Mouse (Mus musculus) hindbrain, embryonic 13.5 days (tissue): Measurements from ENCODE around the gene Cyb5rl. TPM values are rescaled to one million over a fixed set of nuclear protein-coding genes. Genes with fewer than 3 reads are reported as not detected.

Source experiments
- ATAC-seq: fragments of 200-750 bp; cut with Nextera tagmentation; 2 replicates; pipeline ENCODE4 v1.8.0; 2017; ENCODE audit warnings: moderate TSS enrichment; ENCODE audit not compliant: low FRiP score
- H3K27ac ChIP-seq: fragments of 300-500 bp; sonication (generic); 2 replicates; pipeline ENCODE4 v1.5.1; 2015; ENCODE audit warnings: inconsistent platforms, mild to moderate bottlenecking, moderate library complexity
- H3K27me3 ChIP-seq: fragments of 300-500 bp; sonication (generic); 2 replicates; pipeline ENCODE4 v1.6.1; 2015; ENCODE audit warnings: mild to moderate bottlenecking, inconsistent platforms
- H3K36me3 ChIP-seq: fragments of 300-500 bp; sonication (generic); 2 replicates; pipeline ENCODE4 v1.6.1; 2015; ENCODE audit warnings: mild to moderate bottlenecking, inconsistent platforms
- H3K4me1 ChIP-seq: fragments of 300-500 bp; sonication (generic); replicated peaks from 2 replicates; pipeline ENCODE4 v1.6.1; 2015; ENCODE audit warnings: inconsistent platforms
- H3K4me2 ChIP-seq: fragments of 300-500 bp; sonication (generic); 2 replicates; pipeline ENCODE4 v1.6.1; 2015; ENCODE audit warnings: inconsistent platforms, mild to moderate bottlenecking, moderate library complexity
- H3K4me3 ChIP-seq: fragments of 300-500 bp; sonication (generic); 2 replicates; pipeline ENCODE4 v1.5.1; 2015; ENCODE audit warnings: mild to moderate bottlenecking, inconsistent platforms
- H3K9ac ChIP-seq: fragments of 300-500 bp; sonication (generic); 2 replicates; pipeline ENCODE4 v1.6.1; 2015; ENCODE audit warnings: mild to moderate bottlenecking, inconsistent platforms
- H3K9me3 ChIP-seq: fragments of 300-500 bp; sonication (generic); 2 replicates; pipeline ENCODE4 v1.6.1; 2016; ENCODE audit warnings: inconsistent platforms
- WGBS: fragments of 180-500 bp; shearing (Covaris S2); methylation state at CpG from one replicate; pipeline ENCODE4 v1.1.7; 2015; 5-methylcytosine and 5-hydroxymethylcytosine counted together
- polyA plus RNA-seq: library from polyadenylated mRNA; unstranded; fragments of >200 nt; fragmentation: Nextera tagmentation; extraction: Ambion mirVana; gene quantifications from 2 replicates; pipeline ENCODE4 v1.2.1, GENCODE M21; 2015

Gene Cyb5rl
- polyA plus RNA-seq, 1 experiment from 2014 or later = 4.7 TPM

- Histone ChIP-seq H3K4me2 (no peak overlapping the region), H3K9me3 (no peaks in the 10 kb centered on the region), H3K27ac (0 out of 2 replicates have a peak overlapping the region, but pooled peaks have one; percentile 46), H3K4me1 (peaks cover 11% of the 10 kb centered on the region), H3K4me3 (no peak overlapping the region), H3K27me3 (peaks cover 2% of the 10 kb centered on the region; the same call in 1 of the 2 replicates), H3K9ac (no peak overlapping the region), H3K36me3 (no peaks in the 10 kb centered on the region)
- WGBS = 95% methylated on average over 6 of the region's 6 CpGs
- no peak for ATAC-seq
Observed at GRCm38 (mm10) chr4:107120676-107121075, 53.9 kb downstream of the Cyb5rl start.

DNA sequence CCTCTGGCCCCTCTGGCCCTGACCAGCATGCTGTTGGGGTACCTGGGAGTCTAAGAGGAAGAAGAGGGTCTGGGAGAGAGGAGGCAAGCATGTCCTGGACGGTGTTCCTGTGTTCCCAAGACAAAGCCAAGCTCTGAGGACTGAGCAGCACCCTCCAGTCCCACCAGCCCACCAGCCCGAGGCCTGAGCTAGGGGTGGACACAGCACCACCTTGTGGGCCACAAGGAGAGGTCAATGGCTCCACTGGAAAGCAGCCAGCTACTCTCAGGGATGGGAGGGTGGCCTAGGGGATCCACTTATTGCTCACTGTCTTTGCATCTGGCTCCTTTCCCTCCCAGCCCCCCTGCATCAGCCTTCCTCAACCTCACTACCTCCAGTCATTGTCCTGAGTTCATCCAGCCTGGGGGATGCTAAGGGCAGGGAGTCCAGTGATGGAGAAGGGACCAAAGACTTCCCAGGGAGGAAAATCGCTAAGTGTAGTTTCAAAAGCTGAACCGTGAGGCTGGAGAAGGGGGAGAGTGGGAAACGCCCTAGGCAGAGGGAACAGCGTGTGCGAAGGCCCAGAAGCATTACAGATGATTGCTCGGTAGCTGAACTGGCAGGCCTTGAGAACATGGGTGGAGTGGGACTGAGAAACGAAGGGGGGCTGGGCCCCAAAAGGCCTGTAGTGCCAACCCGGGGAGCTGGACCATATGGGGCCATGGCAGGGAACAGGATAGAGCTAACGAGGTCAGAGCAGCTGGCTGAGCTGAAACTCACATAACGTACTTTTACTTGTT is 54.6 kb downstream of the Cyb5rl start:
- no peaks in the 10 kb centered on the region for H3K9me3 ChIP-seq
- peak; percentile 81 for ATAC-seq
- H3K4me3 ChIP-seq = no peak overlapping the region
- peaks cover 9% of the 10 kb centered on the region; the same call in 1 of the 2 replicates for H3K27me3 ChIP-seq
- H3K4me2 ChIP-seq = no peak overlapping the region
- H3K27ac ChIP-seq = 0 out of 2 replicates have a peak overlapping the region, but pooled peaks have one; percentile 46
- WGBS = 41% methylated on average over 12 of the region's 12 CpGs
- peaks cover 13% of the 10 kb centered on the region for H3K4me1 ChIP-seq
- no peaks in the 10 kb centered on the region for H3K36me3 ChIP-seq
- peak overlapping the region; percentile 49; the same call in 1 of the 2 replicates for H3K9ac ChIP-seq

DNA sequence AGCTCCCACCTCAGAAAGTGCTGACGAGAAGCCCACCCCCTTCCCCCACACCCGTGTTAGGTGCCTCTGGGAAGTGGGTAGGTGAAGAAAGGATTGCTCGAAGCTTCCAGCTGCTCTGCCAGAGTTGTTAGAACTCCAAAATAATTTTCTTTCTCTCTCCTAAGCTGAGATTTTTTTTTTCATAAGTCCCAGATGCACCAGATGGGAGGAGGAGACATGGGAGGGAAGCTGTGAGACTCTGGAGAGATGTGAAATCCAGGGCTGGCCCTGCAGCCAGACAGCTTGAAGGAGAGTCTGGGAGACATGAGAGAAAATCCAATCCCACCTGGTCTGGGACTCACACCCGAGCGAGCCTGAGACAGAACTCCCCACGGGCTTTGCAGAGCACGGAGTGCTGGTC is 57.6 kb downstream of the Cyb5rl start:
- Histone ChIP-seq H3K9ac (no peak overlapping the region), H3K4me3 (no peak overlapping the region), H3K27ac (no peak overlapping the region), H3K4me1 (peaks cover 37% of the 10 kb centered on the region), H3K36me3 (no peaks in the 10 kb centered on the region), H3K4me2 (no peak overlapping the region), H3K27me3 (peaks cover 9% of the 10 kb centered on the region; the same call in 1 of the 2 replicates), H3K9me3 (no peaks in the 10 kb centered on the region)
- ATAC-seq = no peak
- WGBS = 74% methylated on average over 7 of the region's 7 CpGs

DNA sequence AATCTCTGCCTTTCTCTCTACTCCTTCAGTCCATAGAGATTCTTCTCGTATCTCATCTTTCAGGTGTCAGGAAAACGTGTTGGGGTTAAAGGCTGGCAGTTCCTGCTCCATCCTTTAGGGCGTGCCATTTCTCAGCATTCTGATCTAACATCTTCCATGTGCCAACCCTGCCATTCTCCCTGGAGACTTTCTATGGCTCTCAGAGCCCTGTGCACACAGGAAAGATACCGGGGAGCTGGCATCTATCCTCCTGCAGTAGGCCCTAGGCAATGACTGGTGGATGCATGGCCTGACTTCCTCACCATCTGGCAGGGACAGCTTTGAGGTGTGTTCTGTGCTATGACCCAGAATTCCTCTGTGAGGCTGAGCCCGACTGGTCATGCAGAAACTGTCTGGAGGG is 58.3 kb downstream of the Cyb5rl start:
- no peak overlapping the region for H3K27ac ChIP-seq
- no peaks in the 10 kb centered on the region for H3K9me3 ChIP-seq
- no peak for ATAC-seq
- H3K9ac ChIP-seq = no peak overlapping the region
- H3K4me1 ChIP-seq = peaks cover 42% of the 10 kb centered on the region
- peaks cover 9% of the 10 kb centered on the region; the same call in 1 of the 2 replicates for H3K27me3 ChIP-seq
- H3K4me3 ChIP-seq = no peak overlapping the region
- no peak overlapping the region for H3K4me2 ChIP-seq
- 60% methylated on average over 5 of the region's 5 CpGs for WGBS
- H3K36me3 ChIP-seq = no peaks in the 10 kb centered on the region

GRCm38 (mm10) chr4:107126389-107126788 is 59.6 kb downstream of the Cyb5rl start:
- H3K4me1 ChIP-seq = peaks cover 46% of the 10 kb centered on the region
- no peak overlapping the region for H3K4me3 ChIP-seq
- H3K9me3 ChIP-seq = no peaks in the 10 kb centered on the region
- 36% methylated on average over 10 of the region's 10 CpGs for WGBS
- no peak overlapping the region for H3K27ac ChIP-seq
- ATAC-seq = no peak
- H3K27me3 ChIP-seq = peaks cover 9% of the 10 kb centered on the region; the same call in 1 of the 2 replicates
- 0 out of 2 replicates have a peak overlapping the region, but pooled peaks have one; percentile 8 for H3K9ac ChIP-seq
- H3K4me2 ChIP-seq = no peak overlapping the region
- H3K36me3 ChIP-seq = no peaks in the 10 kb centered on the region

DNA sequence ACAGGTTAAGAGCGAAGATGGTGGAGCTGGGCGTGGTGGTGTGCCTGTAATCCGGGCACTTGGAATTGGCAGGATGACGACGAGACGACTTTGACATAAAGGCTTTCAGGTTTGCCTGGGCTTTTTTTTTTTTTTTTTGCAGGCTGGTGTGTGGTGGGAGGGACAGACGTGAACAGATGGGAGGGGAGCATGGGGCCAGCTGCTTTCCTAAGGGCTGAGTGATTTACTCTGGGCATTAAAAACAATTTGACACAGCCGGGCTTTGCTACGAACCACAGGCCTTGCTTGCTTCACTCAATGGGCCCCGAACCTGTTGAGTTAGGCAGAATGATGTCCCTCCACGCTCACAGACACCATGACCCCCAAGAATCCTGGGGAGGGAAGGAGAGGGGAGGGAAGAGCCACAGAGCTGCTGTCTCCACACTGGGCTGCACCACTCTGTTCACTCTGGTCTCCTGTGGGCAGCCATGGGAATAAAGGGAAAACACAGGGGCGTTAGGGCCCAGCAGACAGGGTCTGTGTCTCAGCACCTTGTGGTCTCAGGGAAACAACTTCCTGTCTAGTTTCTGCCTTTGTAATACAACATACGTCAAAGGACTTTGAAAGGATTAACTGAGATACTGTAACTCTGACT is 60.2 kb downstream of the Cyb5rl start:
- ATAC-seq = 0 out of 2 replicates have a peak, but pooled peaks have one; percentile 26
- Histone ChIP-seq H3K4me2 (no peak overlapping the region), H3K4me1 (peaks cover 41% of the 10 kb centered on the region), H3K27ac (no peak overlapping the region), H3K4me3 (no peak overlapping the region), H3K9me3 (no peaks in the 10 kb centered on the region), H3K36me3 (no peaks in the 10 kb centered on the region), H3K27me3 (peaks cover 9% of the 10 kb centered on the region; the same call in 1 of the 2 replicates), H3K9ac (no peak overlapping the region)
- 33% methylated on average over 13 of the region's 13 CpGs for WGBS

DNA sequence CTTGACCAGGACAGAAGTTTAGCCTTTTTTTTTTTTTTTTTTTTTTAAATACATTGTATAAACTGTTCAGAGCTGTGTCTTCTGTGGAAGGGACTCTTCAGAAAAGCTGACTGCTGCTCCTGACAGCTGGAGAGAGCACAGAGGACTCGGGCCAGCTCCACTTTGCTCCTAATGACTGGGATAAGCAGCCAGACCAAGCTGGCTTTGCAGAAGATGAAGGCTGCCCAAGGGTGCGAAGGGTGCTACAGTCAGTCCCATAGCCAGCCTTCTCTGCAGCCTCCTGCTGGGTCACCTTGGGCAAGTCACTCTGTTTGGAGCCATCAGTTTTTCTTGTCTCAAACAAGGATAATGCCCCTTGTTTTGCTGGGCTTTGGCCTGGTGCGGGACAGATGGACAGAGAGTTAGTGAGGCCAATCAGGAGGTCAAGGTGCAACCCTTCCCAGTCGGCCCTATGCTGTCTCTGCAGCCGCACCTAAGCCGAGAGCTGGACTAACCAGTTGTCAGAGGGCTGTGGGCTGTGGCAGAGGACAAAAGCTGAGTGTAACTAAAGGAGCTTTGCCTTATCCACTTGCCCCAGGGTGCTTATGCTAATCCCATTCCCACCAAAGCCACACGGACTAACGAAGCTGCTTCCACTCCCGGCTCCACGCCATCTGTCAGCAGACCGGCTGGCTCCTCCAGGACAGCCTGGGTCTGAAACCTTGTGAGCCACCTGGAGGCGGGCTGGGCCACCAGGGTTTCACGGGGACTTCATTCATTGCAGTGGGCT is 61.3 kb downstream of the Cyb5rl start:
- Histone ChIP-seq H3K9me3 (no peaks in the 10 kb centered on the region), H3K9ac (no peak overlapping the region), H3K36me3 (no peaks in the 10 kb centered on the region), H3K4me3 (no peak overlapping the region), H3K27me3 (peaks cover 9% of the 10 kb centered on the region; the same call in 1 of the 2 replicates), H3K4me2 (no peak overlapping the region), H3K4me1 (peaks cover 41% of the 10 kb centered on the region), H3K27ac (peak overlapping the region; percentile 45; the same call in 1 of the 2 replicates)
- peak; percentile 44; the same call in 1 of the 2 replicates for ATAC-seq
- WGBS = 16% methylated on average over 13 of the region's 13 CpGs

DNA sequence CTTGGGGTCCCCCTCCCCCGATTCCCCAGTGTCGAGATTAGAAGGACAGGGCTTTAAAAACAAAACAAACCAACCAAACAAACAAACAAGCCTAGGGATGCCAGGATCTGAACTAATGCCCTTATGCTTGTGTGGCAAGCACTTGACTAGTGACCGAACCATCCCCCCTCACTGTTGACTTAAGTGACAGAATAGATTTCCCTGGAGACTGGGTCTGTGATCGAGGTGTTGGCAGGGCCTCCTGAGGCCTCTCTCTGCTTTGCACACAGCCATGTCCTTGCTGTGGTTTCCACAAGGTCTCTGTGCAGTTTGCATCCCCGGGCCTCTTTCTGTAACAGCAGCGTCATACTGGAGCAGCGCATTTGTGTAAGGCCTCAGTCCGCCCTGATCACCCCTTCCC is 62.6 kb downstream of the Cyb5rl start:
- peaks cover 9% of the 10 kb centered on the region; the same call in 1 of the 2 replicates for H3K27me3 ChIP-seq
- H3K36me3 ChIP-seq = no peaks in the 10 kb centered on the region
- H3K9me3 ChIP-seq = no peaks in the 10 kb centered on the region
- no peak overlapping the region for H3K27ac ChIP-seq
- H3K9ac ChIP-seq = no peak overlapping the region
- H3K4me3 ChIP-seq = no peak overlapping the region
- H3K4me1 ChIP-seq = peaks cover 41% of the 10 kb centered on the region
- no peak overlapping the region for H3K4me2 ChIP-seq
- ATAC-seq = no peak
- WGBS = 71% methylated on average over 8 of the region's 8 CpGs

DNA sequence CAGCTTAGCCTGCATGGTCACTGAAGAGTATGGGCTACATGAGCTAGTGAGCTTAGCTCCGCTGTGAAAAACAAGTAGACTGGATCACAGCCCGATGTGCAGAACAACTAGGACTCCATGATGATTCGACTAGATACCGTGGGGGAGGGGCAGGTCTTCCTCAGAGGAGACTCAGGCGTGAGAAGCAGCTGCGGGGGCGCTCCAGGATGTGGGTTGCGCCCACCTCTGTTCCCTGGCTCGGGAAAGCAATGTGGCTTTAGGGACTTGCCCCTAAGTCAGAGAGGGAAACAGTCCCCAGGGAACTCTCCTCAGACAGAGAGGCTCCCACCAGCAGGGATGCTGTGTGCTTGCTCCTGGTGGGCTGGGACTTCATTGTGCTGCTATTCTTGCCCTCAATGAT is 63.7 kb downstream of the Cyb5rl start:
- H3K4me1 ChIP-seq = peaks cover 46% of the 10 kb centered on the region
- H3K4me3 ChIP-seq = no peak overlapping the region
- WGBS = 19% methylated on average over 9 of the region's 9 CpGs
- no peak overlapping the region for H3K9ac ChIP-seq
- no peak overlapping the region for H3K4me2 ChIP-seq
- H3K27me3 ChIP-seq = peaks cover 9% of the 10 kb centered on the region; the same call in 1 of the 2 replicates
- H3K9me3 ChIP-seq = no peaks in the 10 kb centered on the region
- ATAC-seq = no peak
- no peaks in the 10 kb centered on the region for H3K36me3 ChIP-seq
- no peak overlapping the region for H3K27ac ChIP-seq

DNA sequence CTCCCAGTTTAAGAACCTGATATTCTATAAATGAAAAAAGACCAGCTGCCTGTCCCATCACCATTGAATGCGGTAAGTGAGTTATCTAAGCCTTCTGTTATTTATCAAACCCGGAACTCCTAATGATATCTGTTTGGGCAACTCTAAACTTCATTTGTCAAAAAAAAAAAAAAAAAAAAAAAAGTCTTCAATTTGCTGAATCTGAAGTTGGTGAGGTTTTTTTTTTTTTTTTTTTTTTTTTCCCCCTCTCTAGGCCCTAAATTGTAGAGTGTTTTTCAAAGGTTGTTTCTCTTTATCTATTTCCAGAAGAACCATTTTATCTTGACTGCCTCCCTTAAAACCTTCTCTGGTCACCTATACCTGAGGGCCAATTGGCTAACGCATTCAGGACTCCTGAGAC is 68.1 kb downstream of the Cyb5rl start:
- Histone ChIP-seq H3K9ac (no peak overlapping the region), H3K36me3 (no peaks in the 10 kb centered on the region), H3K4me3 (no peak overlapping the region), H3K4me2 (no peak overlapping the region), H3K27ac (no peak overlapping the region), H3K27me3 (no peaks in the 10 kb centered on the region), H3K4me1 (peaks cover 50% of the 10 kb centered on the region), H3K9me3 (no peaks in the 10 kb centered on the region)
- no peak for ATAC-seq
- 91% methylated on average over 3 of the region's 3 CpGs for WGBS

DNA sequence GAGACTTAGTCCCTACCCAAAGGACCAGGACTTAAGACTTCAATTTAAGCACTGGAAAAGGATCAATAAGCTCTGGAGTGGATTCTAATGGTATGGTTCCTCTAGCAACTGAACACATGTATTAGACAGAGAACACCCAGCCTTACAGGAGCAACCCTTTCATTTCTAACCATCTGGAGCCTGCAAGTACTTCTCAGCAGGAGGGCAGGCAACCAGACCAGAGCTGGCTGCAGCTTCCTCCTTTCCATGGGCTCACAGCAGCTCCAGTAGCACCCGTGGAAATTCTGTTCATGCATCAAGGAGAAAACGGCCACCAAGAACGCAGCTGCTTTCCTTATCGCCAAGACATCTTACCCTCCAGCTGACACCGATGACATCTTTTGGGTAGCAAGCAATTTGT is 68.9 kb downstream of the Cyb5rl start:
- Histone ChIP-seq H3K4me1 (peaks cover 52% of the 10 kb centered on the region), H3K27me3 (no peaks in the 10 kb centered on the region)

DNA sequence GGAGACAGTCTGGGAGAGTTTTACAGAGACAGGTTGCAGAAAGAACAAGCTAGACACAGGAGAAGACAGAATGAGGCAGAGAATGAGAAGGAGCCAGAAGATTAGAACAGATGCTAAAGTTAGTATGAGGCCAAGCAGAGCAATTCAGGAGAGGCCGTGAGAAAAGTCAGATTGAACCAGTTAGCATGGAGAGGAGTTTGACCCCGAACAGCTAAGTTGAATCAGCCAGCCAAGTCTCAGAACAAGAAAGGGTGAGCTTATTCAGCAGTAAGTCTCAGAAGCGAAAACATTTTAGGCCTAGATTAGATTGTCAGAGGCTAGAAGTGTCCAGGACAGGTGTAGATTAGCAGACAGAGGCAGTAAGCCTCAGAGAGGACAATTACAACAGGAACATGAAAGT is 69.7 kb downstream of the Cyb5rl start:
- Histone ChIP-seq H3K27me3 (no peaks in the 10 kb centered on the region), H3K9ac (no peak overlapping the region), H3K4me3 (no peak overlapping the region), H3K4me2 (no peak overlapping the region), H3K9me3 (no peaks in the 10 kb centered on the region), H3K36me3 (no peaks in the 10 kb centered on the region), H3K4me1 (peaks cover 49% of the 10 kb centered on the region), H3K27ac (no peak overlapping the region)
- 70% methylated on average over 3 of the region's 3 CpGs for WGBS
- no peak for ATAC-seq

More for the DNA sequence above, 68.9 kb downstream of the Cyb5rl start:
- no peak for ATAC-seq
- Histone ChIP-seq H3K9ac (no peak overlapping the region), H3K36me3 (no peaks in the 10 kb centered on the region), H3K27ac (no peak overlapping the region), H3K9me3 (no peaks in the 10 kb centered on the region), H3K4me2 (no peak overlapping the region), H3K4me3 (no peak overlapping the region)
- 71% methylated on average over 5 of the region's 5 CpGs for WGBS
